Mouse (Mus musculus) neural tube, embryonic 11.5 days (tissue): Measurements from ENCODE around the gene Ifit1bl2. TPM values are rescaled to one million over a fixed set of nuclear protein-coding genes. Genes with fewer than 3 reads are reported as not detected.

ENCODE experiments used
- ATAC-seq: fragments of 200-750 bp; cut with Nextera tagmentation; 2 replicates; pipeline ENCODE4 v1.8.0; 2017; ENCODE audit warnings: moderate number of reproducible peaks, mild to moderate bottlenecking, moderate TSS enrichment, moderate library complexity; ENCODE audit not compliant: insufficient read depth, low FRiP score, low TSS enrichment
- DNase-seq: peaks from one replicate; pipeline ENCODE4 v3.0.0-alpha.2; 2015; ENCODE audit warnings: low spot score
- H3K27ac ChIP-seq: fragments of 300-500 bp; sonication (generic); 2 replicates; pipeline ENCODE4 v1.5.1; 2014; ENCODE audit warnings: low read depth, mild to moderate bottlenecking, low read length
- H3K27me3 ChIP-seq: fragments of 300-500 bp; sonication (generic); 2 replicates; pipeline ENCODE4 v1.6.1; 2014; ENCODE audit warnings: mild to moderate bottlenecking, low read length, mixed read lengths; ENCODE audit not compliant: control insufficient read depth, insufficient read depth
- H3K36me3 ChIP-seq: fragments of 300-500 bp; sonication (generic); 2 replicates; pipeline ENCODE4 v1.6.1; 2014; ENCODE audit warnings: mild to moderate bottlenecking, low read length, moderate library complexity, mixed read lengths; ENCODE audit not compliant: control insufficient read depth, insufficient read depth
- H3K4me1 ChIP-seq: fragments of 300-500 bp; sonication (generic); 2 replicates; pipeline ENCODE4 v1.6.1; 2014; ENCODE audit warnings: low read length, mixed read lengths; ENCODE audit not compliant: control insufficient read depth, insufficient read depth
- H3K4me2 ChIP-seq: fragments of 300-500 bp; sonication (generic); 2 replicates; pipeline ENCODE4 v1.6.1; 2014; ENCODE audit warnings: low read depth, mild to moderate bottlenecking, moderate library complexity
- H3K4me3 ChIP-seq: fragments of 300-500 bp; sonication (generic); 2 replicates; pipeline ENCODE4 v1.5.1; 2014; ENCODE audit warnings: low read depth, low read length
- H3K9ac ChIP-seq: fragments of 300-500 bp; sonication (generic); 2 replicates; pipeline ENCODE4 v1.6.1; 2014; ENCODE audit warnings: mild to moderate bottlenecking, low read length
- H3K9me3 ChIP-seq: fragments of 300-500 bp; sonication (generic); 2 replicates; pipeline ENCODE4 v1.6.1; 2016; ENCODE audit warnings: low read length; ENCODE audit not compliant: control insufficient read depth
- WGBS: fragments of 180-500 bp; shearing (Covaris S2); extraction: QIAGEN DNeasy Blood & Tissue Kit; methylation state at CpG from one replicate; pipeline ENCODE4 v1.1.7; 2014; 5-methylcytosine and 5-hydroxymethylcytosine counted together
- polyA plus RNA-seq: library from polyadenylated mRNA; unstranded; fragments of >200 nt; fragmentation: Nextera tagmentation; extraction: Ambion mirVana; gene quantifications from 2 replicates; pipeline ENCODE4 v1.2.1, GENCODE M21; 2014

The Ifit1bl2 gene
- polyA plus RNA-seq = 0.11 TPM in 1 of 2 replicates, not detected in the other

DNA sequence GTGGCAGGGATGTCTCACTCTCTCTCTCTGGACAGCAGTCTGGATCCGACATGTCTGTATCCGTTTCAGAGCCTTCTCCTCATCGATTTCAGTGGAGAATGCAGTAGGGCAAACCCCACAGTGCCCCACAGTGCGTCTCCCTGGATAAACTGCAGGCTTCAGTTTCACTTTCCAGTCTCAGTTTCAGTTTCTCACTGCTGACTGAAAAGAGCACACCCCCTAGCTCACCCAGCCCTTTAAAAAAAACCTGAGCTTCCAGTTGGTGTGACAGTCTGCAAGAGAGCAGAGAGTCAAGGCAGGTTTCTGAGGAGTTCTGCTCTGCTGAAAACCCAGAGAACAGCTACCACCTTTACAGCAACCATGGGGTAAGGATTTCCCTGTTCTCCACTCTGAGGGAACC, at the start of gene Ifit1bl2, which contains the start of gene Ifit1:
Gene Ifit1bl2, minus strand, starts transcription at position 121 of the 400 bp plus-strand sequence.
Gene Ifit1, plus strand, starts transcription at position 249 of the 400 bp plus-strand sequence.
- Histone ChIP-seq H3K9ac (no peak within 1 kb of the TSS), H3K4me1 (no peaks in the 10 kb centered on the region), H3K4me2 (no peak within 1 kb of the TSS), H3K4me3 (no peak within 1 kb of the TSS), H3K9me3 (no peaks in the 10 kb centered on the region), H3K27me3 (no peaks in the 10 kb centered on the region), H3K36me3 (no peaks in the 10 kb centered on the region), H3K27ac (no peak within 1 kb of the TSS)
- DNase-seq = no peak
- WGBS = 62% methylated on average over 4 of the region's 4 CpGs
- ATAC-seq = no peak

GRCm38 (mm10) chr19:34685530-34685929, 45.0 kb upstream of the Ifit1bl2 start:
- no peak overlapping the region for H3K4me3 ChIP-seq
- no peak overlapping the region for H3K4me2 ChIP-seq
- ATAC-seq (no peak), DNase-seq (no peak)
- no peaks in the 10 kb centered on the region for H3K9me3 ChIP-seq
- no peak overlapping the region for H3K9ac ChIP-seq
- WGBS = 91% methylated on average over 1 of the region's 1 CpGs
- no peaks in the 10 kb centered on the region for H3K27me3 ChIP-seq
- no peak overlapping the region for H3K27ac ChIP-seq
- H3K36me3 ChIP-seq = no peaks in the 10 kb centered on the region
- no peaks in the 10 kb centered on the region for H3K4me1 ChIP-seq

DNA sequence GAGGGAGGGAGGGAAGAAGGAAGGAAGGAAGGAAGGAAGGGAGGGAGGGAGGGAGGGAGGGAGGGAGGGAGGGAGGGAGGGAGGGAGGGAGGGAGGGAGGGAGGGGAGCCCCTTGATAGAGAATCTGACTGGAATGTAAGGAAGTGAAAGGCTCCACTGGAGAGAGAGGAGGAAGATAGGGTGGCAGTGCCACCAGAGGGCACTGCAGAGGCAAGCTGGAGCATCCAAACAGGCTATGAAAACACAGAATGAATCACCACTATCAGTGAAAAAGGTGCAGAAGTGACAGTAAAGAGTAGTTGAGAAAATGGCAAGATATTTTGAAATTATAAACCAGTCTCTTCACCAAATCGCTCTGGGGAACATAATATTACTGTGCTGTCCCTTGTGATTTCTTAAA, 44.3 kb upstream of the Ifit1bl2 start:
- no peak overlapping the region for H3K27ac ChIP-seq
- H3K27me3 ChIP-seq = no peaks in the 10 kb centered on the region
- peak; percentile 53 for DNase-seq
- no peaks in the 10 kb centered on the region for H3K36me3 ChIP-seq
- WGBS = 55% methylated on average over 1 of the region's 1 CpGs
- ATAC-seq = no peak
- no peaks in the 10 kb centered on the region for H3K9me3 ChIP-seq
- no peak overlapping the region for H3K4me3 ChIP-seq
- no peak overlapping the region for H3K9ac ChIP-seq
- no peaks in the 10 kb centered on the region for H3K4me1 ChIP-seq
- H3K4me2 ChIP-seq = no peak overlapping the region

DNA sequence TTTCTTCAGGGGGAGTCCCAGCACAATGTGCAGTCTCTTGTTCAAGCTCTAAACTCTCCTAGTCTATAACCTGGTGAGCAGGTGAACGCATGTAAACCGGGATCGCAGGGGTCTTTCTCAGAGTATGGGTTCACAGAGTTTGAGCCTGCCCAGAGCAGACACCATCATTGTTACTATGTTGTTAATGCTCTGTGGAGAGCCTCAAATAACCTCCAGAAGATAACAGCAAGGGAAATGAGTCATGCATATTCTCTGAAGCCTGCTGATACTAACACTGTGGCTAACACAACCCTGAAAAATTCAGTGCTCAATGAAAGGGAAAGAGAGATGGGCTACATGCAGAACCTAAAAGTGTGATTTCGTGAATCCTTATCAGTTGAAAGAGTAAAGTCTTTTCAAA, 37.9 kb upstream of the Ifit1bl2 start:
- Histone ChIP-seq H3K9me3 (no peaks in the 10 kb centered on the region), H3K4me2 (no peak overlapping the region), H3K27ac (no peak overlapping the region), H3K4me3 (no peak overlapping the region), H3K4me1 (no peaks in the 10 kb centered on the region), H3K27me3 (no peaks in the 10 kb centered on the region), H3K36me3 (no peaks in the 10 kb centered on the region), H3K9ac (no peak overlapping the region)
- DNase-seq = no peak
- 88% methylated on average over 4 of the region's 4 CpGs for WGBS
- ATAC-seq = no peak

DNA sequence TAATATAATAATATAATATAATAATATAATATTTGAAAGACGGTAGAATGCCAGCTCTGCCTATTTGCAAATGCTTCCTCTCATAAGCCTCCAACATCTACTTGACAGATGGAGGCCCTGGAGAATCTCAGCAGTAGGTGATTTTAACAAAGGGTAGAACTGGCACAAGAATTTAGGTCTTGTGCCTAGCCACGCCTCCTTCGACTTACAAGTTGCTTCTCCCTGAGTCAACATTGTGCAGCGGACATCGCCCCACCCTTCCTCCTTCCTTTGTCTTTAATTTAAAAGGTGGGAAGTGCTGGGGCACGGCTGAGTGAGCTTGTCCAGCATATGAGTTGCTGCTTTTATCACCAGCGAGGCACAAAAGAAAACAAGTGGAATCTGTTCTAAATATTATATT, 32.9 kb upstream of the Ifit1bl2 start:
- Histone ChIP-seq H3K9ac (no peak overlapping the region), H3K27ac (no peak overlapping the region), H3K4me3 (no peak overlapping the region), H3K4me2 (no peak overlapping the region), H3K4me1 (no peaks in the 10 kb centered on the region), H3K27me3 (no peaks in the 10 kb centered on the region), H3K9me3 (no peaks in the 10 kb centered on the region), H3K36me3 (no peaks in the 10 kb centered on the region)
- ATAC-seq = no peak
- DNase-seq = no peak
- WGBS = 74% methylated on average over 7 of the region's 7 CpGs

DNA sequence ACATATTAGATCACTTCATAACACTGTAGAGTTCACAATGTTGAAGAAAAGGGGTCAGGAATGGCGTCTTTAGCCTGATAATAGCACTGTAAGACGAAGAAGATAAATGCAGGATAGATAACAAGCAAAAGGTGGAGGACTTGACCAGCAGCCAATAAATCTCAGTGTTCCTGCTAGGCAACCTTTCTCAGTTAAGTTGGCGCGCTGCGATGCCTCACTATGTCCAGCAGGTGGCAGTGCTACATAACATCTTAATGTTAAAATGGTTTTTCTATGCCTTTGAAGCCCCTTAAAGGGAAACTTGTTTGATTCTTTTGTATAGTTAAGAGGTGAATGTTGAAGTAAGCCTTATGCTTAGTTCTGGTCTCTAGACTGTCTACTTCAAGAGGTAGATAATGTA, 25.6 kb upstream of the Ifit1bl2 start:
- Histone ChIP-seq H3K4me3 (no peak overlapping the region), H3K36me3 (no peaks in the 10 kb centered on the region), H3K9ac (no peak overlapping the region), H3K9me3 (no peaks in the 10 kb centered on the region), H3K27ac (no peak overlapping the region), H3K4me1 (no peaks in the 10 kb centered on the region), H3K4me2 (no peak overlapping the region), H3K27me3 (no peaks in the 10 kb centered on the region)
- 3% methylated on average over 5 of the region's 5 CpGs for WGBS
- DNase-seq (peak; percentile 78), ATAC-seq (no peak)

GRCm38 (mm10) chr19:34662740-34663139, 22.2 kb upstream of the Ifit1bl2 start:
- Histone ChIP-seq H3K4me2 (no peak overlapping the region), H3K27ac (no peak overlapping the region), H3K4me1 (no peaks in the 10 kb centered on the region), H3K9ac (no peak overlapping the region), H3K9me3 (no peaks in the 10 kb centered on the region), H3K27me3 (no peaks in the 10 kb centered on the region), H3K36me3 (no peaks in the 10 kb centered on the region), H3K4me3 (no peak overlapping the region)
- no peak for DNase-seq
- ATAC-seq = no peak
- WGBS = 54% methylated on average over 5 of the region's 5 CpGs

- ATAC-seq (peak; percentile 83), DNase-seq (peak; percentile 70)
- H3K9ac ChIP-seq = no peak overlapping the region
- no peaks in the 10 kb centered on the region for H3K27me3 ChIP-seq
- H3K27ac ChIP-seq = no peak overlapping the region
- 20% methylated on average over 13 of the region's 13 CpGs for WGBS
- no peaks in the 10 kb centered on the region for H3K36me3 ChIP-seq
- H3K4me1 ChIP-seq = no peaks in the 10 kb centered on the region
- 0 out of 2 replicates have a peak overlapping the region, but pooled peaks have one; percentile 11 for H3K4me3 ChIP-seq
- peak overlapping the region; percentile 26; the same call in 1 of the 2 replicates for H3K4me2 ChIP-seq
- H3K9me3 ChIP-seq = no peaks in the 10 kb centered on the region
Observed at GRCm38 (mm10) chr19:34662067-34662507, 21.5 kb upstream of the Ifit1bl2 start.

DNA sequence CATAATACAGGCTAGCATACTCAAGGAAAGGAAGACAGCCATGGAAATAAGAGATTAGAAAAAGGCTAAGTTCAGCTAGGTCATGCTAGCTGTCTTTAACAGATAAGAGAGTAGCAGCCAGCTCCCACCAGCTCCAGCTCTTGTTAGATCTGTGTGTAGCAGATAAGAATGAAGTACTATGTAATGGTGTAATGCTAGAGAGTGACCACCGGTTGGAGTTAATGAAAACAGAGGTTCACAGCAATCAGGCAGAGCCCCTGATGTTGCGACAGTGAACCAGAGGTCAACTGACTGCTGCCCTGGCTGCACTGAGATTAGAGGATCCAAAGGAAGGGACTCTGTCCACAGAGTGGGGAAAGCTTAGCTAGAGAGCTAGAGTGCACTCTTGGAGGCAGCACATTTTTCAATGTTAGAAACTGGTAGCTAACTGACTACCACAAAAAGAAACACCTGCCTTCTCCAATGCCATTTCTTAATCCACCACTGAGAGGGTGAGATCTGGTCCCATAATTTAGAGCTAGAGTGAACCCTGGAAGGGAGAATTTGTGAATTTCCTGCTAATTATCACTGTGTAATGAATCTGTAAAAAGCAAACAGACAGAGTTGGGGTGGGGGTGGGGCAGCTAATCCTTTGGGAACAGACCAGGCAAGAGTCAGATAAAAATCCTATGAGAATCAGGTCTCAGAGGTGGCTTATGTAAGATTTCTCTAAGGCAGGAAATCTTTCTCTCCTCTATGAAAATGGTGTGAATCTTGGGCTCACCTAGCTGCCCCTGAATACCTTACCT, 16.2 kb upstream of the Ifit1bl2 start:
- H3K4me2 ChIP-seq = no peak overlapping the region
- H3K27me3 ChIP-seq = no peaks in the 10 kb centered on the region
- DNase-seq = no peak
- no peaks in the 10 kb centered on the region for H3K9me3 ChIP-seq
- ATAC-seq = no peak
- H3K9ac ChIP-seq = no peak overlapping the region
- no peaks in the 10 kb centered on the region for H3K4me1 ChIP-seq
- 34% methylated on average over 2 of the region's 2 CpGs for WGBS
- no peak overlapping the region for H3K4me3 ChIP-seq
- H3K27ac ChIP-seq = no peak overlapping the region
- no peaks in the 10 kb centered on the region for H3K36me3 ChIP-seq
